Mouse (Mus musculus): ENCODE measurements around the gene Xxylt1. TPM values are rescaled to one million over a fixed set of nuclear protein-coding genes. Genes with fewer than 3 reads are reported as not detected.

Xxylt1 gene
- total and polyA plus RNA-seq, 3 experiments: 12.8 to 164 (median 26.6) TPM

GRCm38 (mm10) chr16:31052812-31053211 is 28.4 kb downstream of the Xxylt1 start:
- H3K36me3 ChIP-seq (ENCODE audit: control insufficient read depth in 1 of 2, insufficient read depth in 2 of 2, low read length in 2 of 2): no peaks in the 10 kb centered on the region
- no peak overlapping the region for H3K27ac ChIP-seq (ENCODE audit: control insufficient read depth, low read depth, low read length)
- no peak overlapping the region for H3K4me3 ChIP-seq (ENCODE audit: control insufficient read depth in 1 of 2, insufficient read depth in 1 of 2, low read depth in 2 of 2, low read length in 2 of 2)
- H3K9ac ChIP-seq (ENCODE audit: control insufficient read depth, low read depth, low read length, poor library complexity, severe bottlenecking): no peak overlapping the region
- TF ChIP-seq MEF2A (IDR thresholded peaks at IDR 0.05; ENCODE audit: extremely low read depth, insufficient replicate concordance, low read depth, low read length, poor library complexity, severe bottlenecking) (no peak), MAFK (IDR thresholded peaks at IDR 0.05; ENCODE audit: borderline replicate concordance, low read depth, low read length) (no peak), KAT2A (conservative IDR thresholded peaks at IDR 0.05; ENCODE audit: low read depth, low read length) (no peak), BHLHE40 (IDR thresholded peaks at IDR 0.05; ENCODE audit: borderline replicate concordance, low read depth, low read length) (no peak), POLR2A (IDR thresholded peaks at IDR 0.05; ENCODE audit: control insufficient read depth in 1 of 2, insufficient read depth in 1 of 2, low read depth in 1 of 2, low read length in 2 of 2, poor library complexity in 1 of 2) (no peak), CHD2 (IDR thresholded peaks at IDR 0.05; ENCODE audit: low read length) (no peak), SIN3A (IDR thresholded peaks at IDR 0.05; ENCODE audit: low read length) (no peak), POLR2AphosphoS2 (IDR thresholded peaks at IDR 0.05; ENCODE audit: low read length) (no peak), ZKSCAN1 (IDR thresholded peaks at IDR 0.05; ENCODE audit: low read depth, low read length) (no peak), NRF1 (IDR thresholded peaks at IDR 0.05; ENCODE audit: insufficient read depth, low read depth, low read length, poor library complexity, severe bottlenecking) (no peak), UBTF (IDR thresholded peaks at IDR 0.05; ENCODE audit: borderline replicate concordance, insufficient read depth, low read depth, low read length) (no peak), ZMIZ1 (IDR thresholded peaks at IDR 0.05; ENCODE audit: low read depth, low read length) (no peak), MAX (IDR thresholded peaks at IDR 0.05; ENCODE audit: low read length) (no peak), TCF12 (IDR thresholded peaks at IDR 0.05; ENCODE audit: low read depth, low read length) (no peak), E2F4 (IDR thresholded peaks at IDR 0.05; ENCODE audit: borderline replicate concordance, low read depth, low read length) (no peak), CHD1 (IDR thresholded peaks at IDR 0.05; ENCODE audit: low read depth, low read length) (no peak)
- no peaks in the 10 kb centered on the region for H3K79me2 ChIP-seq (ENCODE audit: control insufficient read depth, insufficient read depth, low read length, poor library complexity)
- no peaks in the 10 kb centered on the region for H3K27me3 ChIP-seq (ENCODE audit: control insufficient read depth in 1 of 2, insufficient read depth in 2 of 2, low read length in 2 of 2)
- H3K9me3 ChIP-seq (replicated peaks; ENCODE audit: insufficient read depth, low read length): no peaks in the 10 kb centered on the region
- H3K4me1 ChIP-seq (ENCODE audit: control insufficient read depth in 1 of 2, insufficient read depth in 2 of 2, low read length in 2 of 2): no peaks in the 10 kb centered on the region
- no peak for DNase-seq (ENCODE audit: low read depth, low spot score)

GRCm38 (mm10) chr16:31052177-31052726 is 29.0 kb downstream of the Xxylt1 start:
- Histone ChIP-seq H3K9me3 (replicated peaks; ENCODE audit: insufficient read depth, low read length) (no peaks in the 10 kb centered on the region), H3K4me1 (ENCODE audit: control insufficient read depth in 1 of 2, insufficient read depth in 2 of 2, low read length in 2 of 2) (no peaks in the 10 kb centered on the region), H3K9ac (ENCODE audit: control insufficient read depth, low read depth, low read length, poor library complexity, severe bottlenecking) (no peak overlapping the region), H3K4me3 (ENCODE audit: control insufficient read depth in 1 of 2, insufficient read depth in 1 of 2, low read depth in 2 of 2, low read length in 2 of 2) (no peak overlapping the region), H3K27me3 (ENCODE audit: control insufficient read depth in 1 of 2, insufficient read depth in 2 of 2, low read length in 2 of 2) (no peaks in the 10 kb centered on the region), H3K27ac (ENCODE audit: control insufficient read depth, low read depth, low read length) (no peak overlapping the region), H3K79me2 (ENCODE audit: control insufficient read depth, insufficient read depth, low read length, poor library complexity) (no peaks in the 10 kb centered on the region), H3K36me3 (ENCODE audit: control insufficient read depth in 1 of 2, insufficient read depth in 2 of 2, low read length in 2 of 2) (no peaks in the 10 kb centered on the region)
- TF ChIP-seq BHLHE40 (IDR thresholded peaks at IDR 0.05; ENCODE audit: borderline replicate concordance, low read depth, low read length) (no peak), POLR2AphosphoS5 (IDR thresholded peaks at IDR 0.05; ENCODE audit: borderline replicate concordance, low read depth, low read length) (no peak), GATA1 (IDR thresholded peaks at IDR 0.05; ENCODE audit: low read depth, low read length) (no peak), ZNF384 (IDR thresholded peaks at IDR 0.05; ENCODE audit: low read depth, low read length) (no peak), USF2 (IDR thresholded peaks at IDR 0.05; ENCODE audit: borderline replicate concordance in 1 of 2, insufficient read depth in 1 of 2, low read depth in 1 of 2, low read length in 2 of 2) (no peak)
- DNase-seq (ENCODE audit: low read depth, low spot score): no peak

Data from MEL (cell line).